Mouse (Mus musculus): Measurements from ENCODE around the gene Prpf6.
A peak's percentile ranks its signal among the peaks of the same experiment; 100 is the strongest.

Gene Prpf6

DNA sequence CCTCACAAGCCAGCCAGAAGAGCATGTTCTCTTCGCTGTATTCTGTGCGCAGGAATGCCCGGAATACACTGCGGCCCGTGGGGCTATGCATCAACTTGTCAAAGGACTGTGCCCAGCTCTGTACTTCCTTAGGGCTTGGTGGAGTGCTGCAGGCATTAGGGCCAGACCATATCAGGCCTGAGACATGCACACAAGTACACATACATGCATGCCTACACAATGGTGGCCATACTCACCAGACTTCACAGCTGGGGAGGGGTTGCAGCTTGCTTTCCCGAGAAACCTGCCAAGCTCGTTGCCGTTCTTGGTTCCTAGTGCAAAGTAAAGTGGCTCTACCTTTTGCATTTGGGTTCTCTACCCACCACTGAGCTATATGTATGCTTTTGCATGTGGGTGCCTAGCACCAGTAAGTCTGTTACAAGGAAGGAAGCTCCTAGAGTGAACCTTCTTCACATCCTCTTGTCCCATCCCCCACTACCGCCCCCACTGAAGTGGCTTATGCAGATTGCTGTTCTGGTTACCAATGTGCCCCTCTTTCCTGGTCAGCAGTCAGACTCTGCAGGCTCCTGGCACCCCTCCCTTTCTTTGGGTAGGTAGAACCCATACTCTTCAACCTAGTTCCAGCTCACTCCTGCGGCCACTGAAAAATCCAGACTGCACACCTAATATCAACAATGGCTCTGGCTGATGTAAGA lies 97.9 kb downstream of the Prpf6 start:
- DNase-seq (ENCODE audit: low spot score), result no peak

DNA sequence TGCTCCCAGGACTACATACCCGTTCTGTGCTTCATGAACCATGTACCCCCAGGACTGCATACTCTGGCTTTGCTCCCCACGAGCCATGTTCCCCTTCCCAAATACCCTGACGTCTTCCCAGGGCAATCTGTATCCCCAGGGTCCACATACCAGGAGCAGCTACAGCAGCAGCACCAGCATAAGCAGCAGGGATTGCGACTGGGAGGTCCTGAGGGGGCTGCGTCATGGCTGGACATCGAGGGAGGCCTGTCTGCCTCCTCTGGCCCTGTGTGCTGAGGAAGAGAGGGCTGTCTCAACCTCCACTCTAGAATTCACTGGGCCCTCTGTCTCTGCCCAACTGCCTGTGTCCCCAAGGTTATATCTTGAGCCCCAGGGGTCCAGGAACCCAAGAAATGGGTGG lies 99.4 kb downstream of the Prpf6 start:
- DNase-seq (ENCODE audit: low spot score), result no peak

GRCm38 (mm10) chr2:181691571-181691970 lies 99.9 kb downstream of the Prpf6 start:
- no peak for DNase-seq (ENCODE audit: low spot score)

GRCm38 (mm10) chr2:181692304-181692703 lies 100.6 kb downstream of the Prpf6 start:
- no peak for DNase-seq (ENCODE audit: low spot score)

DNA sequence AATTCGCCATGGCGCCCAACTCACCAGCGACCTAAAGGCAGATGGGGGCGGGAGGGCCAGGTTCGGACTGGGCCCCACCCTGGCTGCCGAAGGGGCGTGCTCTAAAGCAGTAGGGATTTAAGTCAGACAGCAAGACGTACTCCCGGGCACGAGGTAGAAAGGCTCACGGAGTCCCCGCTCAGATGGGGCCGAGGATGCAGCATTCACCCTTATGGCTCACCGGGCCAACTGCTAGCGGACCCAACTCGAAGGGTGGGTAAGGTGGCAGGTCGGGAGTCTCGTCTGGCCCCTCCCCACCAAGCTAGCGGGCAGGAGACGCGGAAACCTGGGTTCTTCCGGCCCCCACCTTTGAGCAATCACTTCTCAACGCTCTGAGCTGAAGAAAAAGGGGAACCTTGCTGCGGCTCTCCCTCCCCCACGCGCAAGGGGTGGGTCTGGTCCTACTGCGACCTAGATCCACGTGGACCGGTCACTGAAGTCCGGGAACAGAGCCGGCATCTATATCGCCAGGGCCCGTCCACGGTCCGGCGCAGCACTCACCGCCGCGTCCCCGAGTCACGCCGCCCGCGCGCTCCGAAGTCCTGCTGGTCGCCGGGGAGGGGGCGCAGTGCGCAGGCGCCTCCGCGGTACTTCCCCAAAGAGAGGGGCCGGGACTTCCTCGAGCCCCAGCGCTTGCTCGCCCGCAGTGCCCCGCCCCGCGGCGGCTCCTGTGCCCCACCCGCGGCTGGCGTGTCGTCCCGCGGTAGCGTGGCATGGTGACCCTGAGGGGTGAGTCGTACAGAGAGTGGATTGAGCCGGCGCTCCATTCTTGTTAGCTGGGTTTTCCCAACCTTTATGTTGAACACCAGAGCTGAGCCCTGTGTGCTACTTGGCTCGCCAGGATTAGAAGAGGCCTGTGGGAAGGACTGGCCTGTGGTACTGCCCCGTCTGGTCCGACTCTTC lies 101.9 kb downstream of the Prpf6 start, which contains the start of gene Rgs19:
Rgs19 (minus strand) TSS at position 639 of the 942 bp plus-strand sequence.
- peak; percentile 76 for DNase-seq (ENCODE audit: low spot score)

GRCm38 (mm10) chr2:181694581-181694980 lies 102.9 kb downstream of the Prpf6 start:
- DNase-seq (ENCODE audit: low spot score), result no peak

GRCm38 (mm10) chr2:181695776-181696175 lies 104.1 kb downstream of the Prpf6 start:
- no peak for DNase-seq (ENCODE audit: low spot score)

DNA sequence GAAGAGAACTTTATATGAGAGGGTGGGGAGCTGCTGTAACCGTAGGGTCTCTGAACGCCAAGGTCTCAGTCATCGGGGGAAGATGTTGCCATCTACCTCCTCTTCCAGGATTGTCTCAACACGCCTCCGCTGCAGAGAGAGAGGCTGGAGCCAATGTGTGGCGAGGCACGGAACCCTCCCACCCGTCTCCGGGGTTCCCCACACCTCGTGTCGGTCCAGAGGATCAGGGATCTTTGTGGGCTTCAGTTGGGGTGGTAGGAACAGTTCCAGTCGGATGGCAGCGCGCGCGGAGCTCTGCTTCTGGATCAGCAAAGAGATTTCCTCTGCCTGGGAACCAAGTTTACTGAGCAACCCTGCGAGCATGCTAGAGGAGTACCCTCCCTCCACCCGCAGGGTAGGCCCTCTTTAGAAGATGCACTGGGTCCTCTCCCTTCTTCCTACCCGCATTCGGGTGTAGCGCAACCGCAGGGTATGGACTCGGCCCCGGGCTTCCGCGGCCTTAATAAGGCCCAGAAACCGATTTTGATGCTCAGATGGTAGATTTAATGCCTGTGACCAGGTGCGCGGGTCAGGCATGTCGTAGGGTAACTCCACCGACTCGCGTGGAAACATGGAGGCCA lies 105.2 kb downstream of the Prpf6 start:
- no peak for DNase-seq (ENCODE audit: low spot score)

- no peak for DNase-seq (ENCODE audit: low spot score)
Observed at GRCm38 (mm10) chr2:181698241-181698640, 106.6 kb downstream of the Prpf6 start, which contains the start of gene Lkaaear1. TSS of gene Lkaaear1 (minus strand) at chr2:181698442.

Measured in ovary, postnatal 10 days (tissue).